Mouse (Mus musculus) layer of hippocampus, adult 9-10 months (tissue): ENCODE results near the gene Pi4ka.

ENCODE experiments used
- DNase-seq: peaks from one replicate; pipeline ENCODE4 v3.0.0; 2022; ENCODE audit warnings: low spot score

Gene Pi4ka

GRCm38 (mm10) chr16:17271856-17272255 is 134.3 kb downstream of the Pi4ka start:
- DNase-seq, result no peak

GRCm38 (mm10) chr16:17271124-17271523 is 135.0 kb downstream of the Pi4ka start:
- DNase-seq, result no peak

- no peak for DNase-seq
Measured at GRCm38 (mm10) chr16:17269872-17270271, 136.2 kb downstream of the Pi4ka start.

GRCm38 (mm10) chr16:17267937-17268336 is 138.2 kb downstream of the Pi4ka start:
- DNase-seq, result no peak

- no peak for DNase-seq
Measured at GRCm38 (mm10) chr16:17266113-17266512, 140.0 kb downstream of the Pi4ka start.

- no peak for DNase-seq
Measured at GRCm38 (mm10) chr16:17261341-17261740, 144.8 kb downstream of the Pi4ka start.

GRCm38 (mm10) chr16:17258917-17259316 is 147.2 kb downstream of the Pi4ka start:
- DNase-seq, result no peak

GRCm38 (mm10) chr16:17257359-17257821 is 148.7 kb downstream of the Pi4ka start:
- no peak for DNase-seq

GRCm38 (mm10) chr16:17255270-17255669 is 150.8 kb downstream of the Pi4ka start:
- DNase-seq, result no peak

GRCm38 (mm10) chr16:17254005-17254597 is 152.0 kb downstream of the Pi4ka start:
- DNase-seq, result no peak

- no peak for DNase-seq
Measured at GRCm38 (mm10) chr16:17252841-17253240, 153.3 kb downstream of the Pi4ka start.

GRCm38 (mm10) chr16:17252086-17252726 is 153.9 kb downstream of the Pi4ka start:
- DNase-seq, result no peak

GRCm38 (mm10) chr16:17251539-17251938 is 154.6 kb downstream of the Pi4ka start:
- DNase-seq, result no peak

GRCm38 (mm10) chr16:17249135-17249534 is 157.0 kb downstream of the Pi4ka start:
- no peak for DNase-seq

GRCm38 (mm10) chr16:17247727-17248126 is 158.4 kb downstream of the Pi4ka start:
- no peak for DNase-seq

GRCm38 (mm10) chr16:17244996-17245395 is 161.1 kb downstream of the Pi4ka start:
- no peak for DNase-seq

GRCm38 (mm10) chr16:17243731-17244130 is 162.4 kb downstream of the Pi4ka start:
- no peak for DNase-seq

GRCm38 (mm10) chr16:17239409-17239808 is 166.7 kb downstream of the Pi4ka start:
- no peak for DNase-seq

- no peak for DNase-seq
Measured at GRCm38 (mm10) chr16:17237634-17238033, 168.5 kb downstream of the Pi4ka start.

GRCm38 (mm10) chr16:17234916-17235665 is 171.0 kb downstream of the Pi4ka start:
- no peak for DNase-seq

- DNase-seq, result no peak
Measured at GRCm38 (mm10) chr16:17234499-17234895, 171.6 kb downstream of the Pi4ka start.

GRCm38 (mm10) chr16:17233702-17234498 is 172.2 kb downstream of the Pi4ka start:
- no peak for DNase-seq
